Mouse (Mus musculus) bone marrow, adult 2 months (tissue): ENCODE data around the gene Gsx1.

Experiments
- CTCF ChIP-seq: fragments of 200-500 bp; IDR thresholded peaks from 2 replicates; pipeline ENCODE4 v1.5.1; 2011; ENCODE audit warnings: low read length, control low read depth; ENCODE audit not compliant: control insufficient read depth, insufficient read depth
- POLR2A ChIP-seq: fragments of 200-500 bp; IDR thresholded peaks from 2 replicates; pipeline ENCODE4 v1.6.1; 2011; ENCODE audit warnings: low read depth, mild to moderate bottlenecking, control low read depth, low read length, borderline replicate concordance; ENCODE audit not compliant: control insufficient read depth

- no peak for TF ChIP-seq CTCF
- no peak for TF ChIP-seq POLR2A
Observed at GRCm38 (mm10) chr5:147165060-147165459, 23.4 kb upstream of the Gsx1 start.
